Mouse (Mus musculus) MEL (cell line): ENCODE data around the gene Catsper1. TPM values are rescaled to one million over a fixed set of nuclear protein-coding genes. Genes with fewer than 3 reads are reported as not detected.

ENCODE experiments used
- DNase-seq: peaks from one replicate; pipeline ENCODE4 v3.0.0; 2011; ENCODE audit warnings: low read depth, low spot score
- H3K27ac ChIP-seq: 2 replicates; pipeline ENCODE4 v1.5.1; 2012; ENCODE audit warnings: low read depth, mild to moderate bottlenecking, control low read depth, low read length, moderate library complexity; ENCODE audit not compliant: control insufficient read depth
- H3K27me3 ChIP-seq, 2 experiments: fragments of 150-350 bp in 1 of 2; sonication (generic) in 1 of 2; 2 replicates each; pipeline ENCODE4 v1.6.1; 2012; ENCODE audit warnings: low read length in 2 of 2, mild to moderate bottlenecking in 2 of 2, improper control_type of control experiment in 1 of 2, moderate library complexity in 1 of 2; ENCODE audit not compliant: insufficient read depth in 2 of 2, control insufficient read depth in 1 of 2
- H3K36me3 ChIP-seq, 2 experiments: 2 replicates each; pipeline ENCODE4 v1.6.1; 2012 to 2014; ENCODE audit warnings: low read length in 2 of 2, improper control_type of control experiment in 1 of 2, inconsistent platforms in 1 of 2, mild to moderate bottlenecking in 1 of 2; ENCODE audit not compliant: insufficient read depth in 2 of 2, control insufficient read depth in 1 of 2
- H3K4me1 ChIP-seq, 2 experiments: fragments of 150-350 bp in 1 of 2; sonication (generic) in 1 of 2; 2 replicates each; pipeline ENCODE4 v1.6.1; 2012; ENCODE audit warnings: low read length in 2 of 2, improper control_type of control experiment in 1 of 2, mild to moderate bottlenecking in 1 of 2; ENCODE audit not compliant: insufficient read depth in 2 of 2, control insufficient read depth in 1 of 2
- H3K4me3 ChIP-seq, 2 experiments: fragments of 150-350 bp in 1 of 2; sonication (generic) in 1 of 2; 2 replicates each; pipeline ENCODE4 v1.5.1; 2012; ENCODE audit warnings: low read depth in 2 of 2, low read length in 2 of 2, mild to moderate bottlenecking in 2 of 2, moderate library complexity in 2 of 2, control low read depth in 1 of 2, improper control_type of control experiment in 1 of 2; ENCODE audit not compliant: control insufficient read depth in 1 of 2, insufficient read depth in 1 of 2
- H3K79me2 ChIP-seq: 2 replicates; pipeline ENCODE4 v1.6.1; 2012; ENCODE audit warnings: mild to moderate bottlenecking, low read length, moderate library complexity; ENCODE audit not compliant: control insufficient read depth, poor library complexity, insufficient read depth
- H3K9ac ChIP-seq: 2 replicates; pipeline ENCODE4 v1.6.1; 2012; ENCODE audit warnings: low read depth, mild to moderate bottlenecking, control low read depth, low read length, moderate library complexity; ENCODE audit not compliant: control insufficient read depth, poor library complexity, severe bottlenecking
- H3K9me3 ChIP-seq: fragments of 150-350 bp; sonication (generic); replicated peaks from 2 replicates; pipeline ENCODE4 v1.6.1; 2012; ENCODE audit warnings: mild to moderate bottlenecking, low read length, improper control_type of control experiment, moderate library complexity; ENCODE audit not compliant: insufficient read depth
- BHLHE40 ChIP-seq: IDR thresholded peaks from 2 replicates; pipeline ENCODE4 v1.6.1; 2012; ENCODE audit warnings: low read depth, mild to moderate bottlenecking, inconsistent platforms, low read length, improper control_type of control experiment, borderline replicate concordance
- CHD1 ChIP-seq: IDR thresholded peaks from 2 replicates; pipeline ENCODE4 v1.6.1; 2012; ENCODE audit warnings: low read depth, mild to moderate bottlenecking, inconsistent platforms, low read length, improper control_type of control experiment
- CTCF ChIP-seq, 3 experiments: IDR thresholded peaks in 2 of 3; conservative IDR thresholded peaks in 1 of 3; 2 replicates each; pipeline ENCODE4 v1.5.1; 2011 to 2012; ENCODE audit warnings: low read length in 3 of 3, low read depth in 2 of 3, mild to moderate bottlenecking in 2 of 3, improper control_type of control experiment in 1 of 3, inconsistent platforms in 1 of 3, mixed read lengths in 1 of 3, moderate library complexity in 1 of 3; ENCODE audit not compliant: control insufficient read depth in 1 of 3, insufficient read depth in 1 of 3, poor library complexity in 1 of 3, severe bottlenecking in 1 of 3
- EP300 ChIP-seq, 2 experiments: IDR thresholded peaks; 2 replicates each; pipeline ENCODE4 v1.6.1; 2011; ENCODE audit warnings: improper control_type of control experiment in 2 of 2, low read length in 2 of 2, low read depth in 1 of 2, mild to moderate bottlenecking in 1 of 2
- ETS1 ChIP-seq: IDR thresholded peaks from 2 replicates; pipeline ENCODE4 v1.6.1; 2012; ENCODE audit warnings: low read depth, mild to moderate bottlenecking, inconsistent platforms, low read length, improper control_type of control experiment, moderate library complexity
- GABPA ChIP-seq: IDR thresholded peaks from 2 replicates; pipeline ENCODE4 v1.6.1; 2012; ENCODE audit warnings: low read depth, mild to moderate bottlenecking, inconsistent platforms, low read length, improper control_type of control experiment, moderate library complexity
- JUND ChIP-seq: IDR thresholded peaks from 2 replicates; pipeline ENCODE4 v1.6.1; 2011; ENCODE audit warnings: low read depth, mild to moderate bottlenecking, improper control_type of control experiment, low read length
- KAT2A ChIP-seq: conservative IDR thresholded peaks from 2 replicates; pipeline ENCODE4 v1.6.1; 2012; ENCODE audit warnings: low read depth, low read length, improper control_type of control experiment, inconsistent platforms
- MAX ChIP-seq: IDR thresholded peaks from 2 replicates; pipeline ENCODE4 v1.6.1; 2011; ENCODE audit warnings: low read length, improper control_type of control experiment
- MAZ ChIP-seq: IDR thresholded peaks from 2 replicates; pipeline ENCODE4 v1.6.1; 2012; ENCODE audit warnings: low read depth, mild to moderate bottlenecking, inconsistent platforms, low read length, improper control_type of control experiment
- MXI1 ChIP-seq: IDR thresholded peaks from 2 replicates; pipeline ENCODE4 v1.6.1; 2011; ENCODE audit warnings: mild to moderate bottlenecking, low read depth, low read length, improper control_type of control experiment
- MYC ChIP-seq: IDR thresholded peaks from 2 replicates; pipeline ENCODE4 v1.6.1; 2011; ENCODE audit warnings: low read depth, mild to moderate bottlenecking, low read length, improper control_type of control experiment, moderate library complexity
- NELFE ChIP-seq: IDR thresholded peaks from 2 replicates; pipeline ENCODE4 v1.6.1; 2011; ENCODE audit warnings: low read depth, low read length, improper control_type of control experiment
- NRF1 ChIP-seq: IDR thresholded peaks from 2 replicates; pipeline ENCODE4 v1.6.1; 2014; ENCODE audit warnings: low read depth, mild to moderate bottlenecking, inconsistent platforms, low read length, improper control_type of control experiment, moderate library complexity; ENCODE audit not compliant: poor library complexity, insufficient read depth, severe bottlenecking
- POLR2A ChIP-seq, 2 experiments: IDR thresholded peaks; 2 replicates each; pipeline ENCODE4 v1.6.1; 2011 to 2012; ENCODE audit warnings: low read length in 2 of 2, mild to moderate bottlenecking in 2 of 2, control low read depth in 1 of 2, improper control_type of control experiment in 1 of 2, low read depth in 1 of 2, moderate library complexity in 1 of 2; ENCODE audit not compliant: control insufficient read depth in 1 of 2, insufficient read depth in 1 of 2, poor library complexity in 1 of 2
- POLR2AphosphoS2 ChIP-seq: IDR thresholded peaks from 2 replicates; pipeline ENCODE4 v1.6.1; 2011; ENCODE audit warnings: low read length, improper control_type of control experiment
- POLR2AphosphoS5 ChIP-seq: IDR thresholded peaks from 2 replicates; pipeline ENCODE4 v1.6.1; 2012; ENCODE audit warnings: low read depth, borderline replicate concordance, mild to moderate bottlenecking, inconsistent platforms, low read length, moderate library complexity, mixed read lengths
- RAD21 ChIP-seq: IDR thresholded peaks from 2 replicates; pipeline ENCODE4 v1.6.1; 2011; ENCODE audit warnings: mild to moderate bottlenecking, low read depth, low read length, improper control_type of control experiment
- SIN3A ChIP-seq: IDR thresholded peaks from 2 replicates; pipeline ENCODE4 v1.6.1; 2012; ENCODE audit warnings: low read length, improper control_type of control experiment, inconsistent platforms
- SMC3 ChIP-seq: IDR thresholded peaks from 2 replicates; pipeline ENCODE4 v1.6.1; 2011; ENCODE audit warnings: low read depth, low read length, improper control_type of control experiment
- TAL1 ChIP-seq: IDR thresholded peaks from 2 replicates; pipeline ENCODE4 v1.6.1; 2012; ENCODE audit warnings: mild to moderate bottlenecking, inconsistent platforms, low read length, moderate library complexity, mixed read lengths
- TBP ChIP-seq: IDR thresholded peaks from 2 replicates; pipeline ENCODE4 v1.8.0; 2011; ENCODE audit warnings: low read depth, low read length, improper control_type of control experiment
- TCF12 ChIP-seq: IDR thresholded peaks from 2 replicates; pipeline ENCODE4 v1.6.1; 2014; ENCODE audit warnings: low read depth, mild to moderate bottlenecking, inconsistent platforms, low read length, improper control_type of control experiment, moderate library complexity
- UBTF ChIP-seq: IDR thresholded peaks from 2 replicates; pipeline ENCODE4 v1.6.1; 2012; ENCODE audit warnings: low read depth, mild to moderate bottlenecking, inconsistent platforms, low read length, improper control_type of control experiment, moderate library complexity, borderline replicate concordance; ENCODE audit not compliant: insufficient read depth
- ZC3H11A ChIP-seq: IDR thresholded peaks from 2 replicates; pipeline ENCODE4 v1.6.1; 2012; ENCODE audit warnings: low read depth, mild to moderate bottlenecking, inconsistent platforms, low read length, improper control_type of control experiment
- ZKSCAN1 ChIP-seq: IDR thresholded peaks from 2 replicates; pipeline ENCODE4 v1.6.1; 2012; ENCODE audit warnings: low read depth, mild to moderate bottlenecking, inconsistent platforms, low read length, improper control_type of control experiment, moderate library complexity
- ZMIZ1 ChIP-seq: IDR thresholded peaks from 2 replicates; pipeline ENCODE4 v1.6.1; 2012; ENCODE audit warnings: low read depth, mild to moderate bottlenecking, inconsistent platforms, low read length, improper control_type of control experiment, moderate library complexity
- ZNF384 ChIP-seq: IDR thresholded peaks from 2 replicates; pipeline ENCODE4 v1.6.1; 2012; ENCODE audit warnings: low read depth, mild to moderate bottlenecking, inconsistent platforms, low read length, improper control_type of control experiment
- polyA plus RNA-seq, 2 experiments: library from polyadenylated mRNA; stranded (reverse) in 1 of 2; unstranded in 1 of 2; fragments of >175 nt in 1 of 2; fragments of >200 nt in 1 of 2; gene quantifications; 2 replicates each; pipeline versions ENCODE4 v1.2.1 to v1.2.4; 2012; ENCODE audit warnings: low replicate concordance in 2 of 2, low read depth in 1 of 2; ENCODE audit not compliant: insufficient read length in 2 of 2, insufficient read depth in 1 of 2, missing spikeins in 1 of 2
- total RNA-seq: library from RNA; depleted of rRNA; stranded (reverse); fragments of 300-350 nt; gene quantifications from 2 replicates; pipeline ENCODE4 v1.2.3, GENCODE M21; 2012

Gene Catsper1
- total and polyA plus RNA-seq, 3 experiments: not detected

DNA sequence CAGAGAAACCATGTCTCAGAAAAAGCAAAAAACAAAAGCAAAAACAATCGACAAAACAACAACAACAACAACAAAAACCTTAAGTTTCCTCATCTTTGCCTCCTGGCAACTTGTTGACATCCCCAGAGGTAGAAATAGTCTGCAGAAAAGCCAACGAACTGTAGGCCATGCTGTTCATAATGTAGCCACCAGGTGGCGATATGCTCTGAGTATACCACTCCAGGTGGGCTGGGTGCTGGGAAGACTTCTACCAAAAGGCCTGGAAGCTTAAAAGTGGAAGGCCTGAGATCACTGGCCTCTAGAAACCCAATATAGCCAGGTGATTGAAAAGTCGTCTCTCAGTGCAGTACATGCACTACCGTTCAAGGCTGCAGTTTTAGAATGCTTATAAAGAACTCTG, 2.4 kb downstream of the Catsper1 start:
- no peak overlapping the region for H3K9ac ChIP-seq
- H3K79me2 ChIP-seq: no peaks in the 10 kb centered on the region
- H3K9me3 ChIP-seq: no peaks in the 10 kb centered on the region
- peak; percentile 83 for DNase-seq
- no peaks in the 10 kb centered on the region for H3K36me3 ChIP-seq
- TF ChIP-seq JUND (peak; percentile 71; the same call in 1 of the 2 replicates), ETS1 (no peak), GABPA (no peak), ZMIZ1 (no peak), SIN3A (peak; percentile 33; the same call in 1 of the 2 replicates), NRF1 (no peak), EP300 (IDR thresholded peaks at IDR 0.05; ENCODE audit: low read depth in 1 of 2, low read length in 2 of 2) (no peak), POLR2AphosphoS5 (no peak), UBTF (no peak), TCF12 (no peak), ZKSCAN1 (no peak), ZC3H11A (peak; percentile 76), BHLHE40 (peak; percentile 37; the same call in 1 of the 2 replicates), ZNF384 (no peak), MXI1 (no peak), CTCF (IDR thresholded peaks at IDR 0.05 in 2 of 3, conservative IDR thresholded peaks at IDR 0.05 in 1 of 3; ENCODE audit: control insufficient read depth in 1 of 3, insufficient read depth in 1 of 3, low read depth in 2 of 3, low read length in 3 of 3, poor library complexity in 1 of 3, severe bottlenecking in 1 of 3) (peak; percentile 84 to 97 (median 96)), NELFE (no peak), KAT2A (no peak), RAD21 (peak; percentile 78), SMC3 (peak; percentile 95), TBP (no peak), MAZ (peak; percentile 40; the same call in 1 of the 2 replicates), CHD1 (no peak), TAL1 (no peak), POLR2A (IDR thresholded peaks at IDR 0.05; ENCODE audit: control insufficient read depth in 1 of 2, insufficient read depth in 1 of 2, low read depth in 1 of 2, low read length in 2 of 2, poor library complexity in 1 of 2) (no peak), MYC (0 out of 2 replicates have a peak, but pooled peaks have one; percentile 33), MAX (no peak), POLR2AphosphoS2 (no peak)
- no peak overlapping the region for H3K4me3 ChIP-seq
- H3K27me3 ChIP-seq: peaks cover 0 to 8% of the 10 kb centered on the region in 2 experiments; a peak in 3 of 4 replicates
- no peak overlapping the region for H3K27ac ChIP-seq
- H3K4me1 ChIP-seq: no peaks in the 10 kb centered on the region
